Mouse (Mus musculus): ENCODE results near the gene Cd86. TPM values are rescaled to one million over a fixed set of nuclear protein-coding genes. Genes with fewer than 3 reads are reported as not detected.
A peak's percentile ranks its signal among the peaks of the same experiment; 100 is the strongest.

Cd86 gene
- polyA plus RNA-seq, 1 experiment, result 14.5 TPM

GRCm38 (mm10) chr16:36622320-36622719 is 43.6 kb downstream of the Cd86 start:
- WGBS, result 62% methylated on average over 3 of the region's 3 CpGs
- Histone ChIP-seq H3K4me1 (ENCODE audit: control insufficient read depth, insufficient read depth, low read length) (peaks cover 1% of the 10 kb centered on the region; the same call in 1 of the 2 replicates), H3K4me3 (replicated peaks; ENCODE audit: control insufficient read depth, low read depth, low read length) (no peak overlapping the region), H3K27ac (ENCODE audit: control insufficient read depth, insufficient read depth, low read depth, low read length, poor library complexity) (no peak overlapping the region)
- no peak for TF ChIP-seq CTCF (IDR thresholded peaks at IDR 0.05; ENCODE audit: control insufficient read depth, insufficient read depth, low read length)
- no peak for TF ChIP-seq POLR2A (IDR thresholded peaks at IDR 0.05; ENCODE audit: borderline replicate concordance, control insufficient read depth, low read depth, low read length)

GRCm38 (mm10) chr16:36621108-36621507 is 44.8 kb downstream of the Cd86 start:
- Histone ChIP-seq H3K4me1 (ENCODE audit: control insufficient read depth, insufficient read depth, low read length) (no peaks in the 10 kb centered on the region), H3K4me3 (replicated peaks; ENCODE audit: control insufficient read depth, low read depth, low read length) (no peak overlapping the region), H3K27ac (ENCODE audit: control insufficient read depth, insufficient read depth, low read depth, low read length, poor library complexity) (no peak overlapping the region)
- no peak for TF ChIP-seq POLR2A (IDR thresholded peaks at IDR 0.05; ENCODE audit: borderline replicate concordance, control insufficient read depth, low read depth, low read length)
- no peak for TF ChIP-seq CTCF (IDR thresholded peaks at IDR 0.05; ENCODE audit: control insufficient read depth, insufficient read depth, low read length)
- 38% methylated on average over 3 of the region's 3 CpGs for WGBS

- 77% methylated on average over 2 of the region's 2 CpGs for WGBS
- no peak for TF ChIP-seq POLR2A (IDR thresholded peaks at IDR 0.05; ENCODE audit: borderline replicate concordance, control insufficient read depth, low read depth, low read length)
- no peak for TF ChIP-seq CTCF (IDR thresholded peaks at IDR 0.05; ENCODE audit: control insufficient read depth, insufficient read depth, low read length)
- no peak overlapping the region for H3K4me3 ChIP-seq (replicated peaks; ENCODE audit: control insufficient read depth, low read depth, low read length)
- no peak overlapping the region for H3K27ac ChIP-seq (ENCODE audit: control insufficient read depth, insufficient read depth, low read depth, low read length, poor library complexity)
- no peaks in the 10 kb centered on the region for H3K4me1 ChIP-seq (ENCODE audit: control insufficient read depth, insufficient read depth, low read length)
Measured at GRCm38 (mm10) chr16:36613701-36614100, 52.2 kb downstream of the Cd86 start.

GRCm38 (mm10) chr16:36602632-36603031 is 63.2 kb downstream of the Cd86 start:
- Histone ChIP-seq H3K4me3 (replicated peaks; ENCODE audit: control insufficient read depth, low read depth, low read length) (no peak overlapping the region), H3K4me1 (ENCODE audit: control insufficient read depth, insufficient read depth, low read length) (no peaks in the 10 kb centered on the region), H3K27ac (ENCODE audit: control insufficient read depth, insufficient read depth, low read depth, low read length, poor library complexity) (no peak overlapping the region)
- 75% methylated on average over 3 of the region's 3 CpGs for WGBS
- TF ChIP-seq CTCF (IDR thresholded peaks at IDR 0.05; ENCODE audit: control insufficient read depth, insufficient read depth, low read length) (no peak), POLR2A (IDR thresholded peaks at IDR 0.05; ENCODE audit: borderline replicate concordance, control insufficient read depth, low read depth, low read length) (no peak)

GRCm38 (mm10) chr16:36598265-36598664 is 67.6 kb downstream of the Cd86 start:
- no peak for TF ChIP-seq POLR2A (IDR thresholded peaks at IDR 0.05; ENCODE audit: borderline replicate concordance, control insufficient read depth, low read depth, low read length)
- TF ChIP-seq CTCF (IDR thresholded peaks at IDR 0.05; ENCODE audit: control insufficient read depth, insufficient read depth, low read length), result no peak
- 13% methylated on average over 4 of the region's 4 CpGs for WGBS
- Histone ChIP-seq H3K4me3 (replicated peaks; ENCODE audit: control insufficient read depth, low read depth, low read length) (peak overlapping the region; percentile 2), H3K4me1 (ENCODE audit: control insufficient read depth, insufficient read depth, low read length) (no peaks in the 10 kb centered on the region; the same call in 1 of the 2 replicates), H3K27ac (ENCODE audit: control insufficient read depth, insufficient read depth, low read depth, low read length, poor library complexity) (no peak overlapping the region)

GRCm38 (mm10) chr16:36596671-36597410 is 69.0 kb downstream of the Cd86 start:
- no peak overlapping the region for H3K27ac ChIP-seq (ENCODE audit: control insufficient read depth, insufficient read depth, low read depth, low read length, poor library complexity)
- TF ChIP-seq POLR2A (IDR thresholded peaks at IDR 0.05; ENCODE audit: borderline replicate concordance, control insufficient read depth, low read depth, low read length) (no peak), CTCF (IDR thresholded peaks at IDR 0.05; ENCODE audit: control insufficient read depth, insufficient read depth, low read length) (no peak)
- WGBS, result 81% methylated on average over 10 of the region's 10 CpGs
- no peaks in the 10 kb centered on the region; the same call in 1 of the 2 replicates for H3K4me1 ChIP-seq (ENCODE audit: control insufficient read depth, insufficient read depth, low read length)
- H3K4me3 ChIP-seq (replicated peaks; ENCODE audit: control insufficient read depth, low read depth, low read length), result no peak overlapping the region

GRCm38 (mm10) chr16:36589898-36590297 is 76.0 kb downstream of the Cd86 start:
- WGBS, result 24% methylated on average over 1 of the region's 1 CpGs
- TF ChIP-seq POLR2A (IDR thresholded peaks at IDR 0.05; ENCODE audit: borderline replicate concordance, control insufficient read depth, low read depth, low read length) (no peak), CTCF (IDR thresholded peaks at IDR 0.05; ENCODE audit: control insufficient read depth, insufficient read depth, low read length) (no peak)
- Histone ChIP-seq H3K4me3 (replicated peaks; ENCODE audit: control insufficient read depth, low read depth, low read length) (no peak overlapping the region), H3K27ac (ENCODE audit: control insufficient read depth, insufficient read depth, low read depth, low read length, poor library complexity) (no peak overlapping the region), H3K4me1 (ENCODE audit: control insufficient read depth, insufficient read depth, low read length) (no peaks in the 10 kb centered on the region; the same call in 1 of the 2 replicates)

GRCm38 (mm10) chr16:36587971-36588370 is 77.9 kb downstream of the Cd86 start:
- WGBS, result 2% methylated on average over 4 of the region's 4 CpGs
- Histone ChIP-seq H3K4me1 (ENCODE audit: control insufficient read depth, insufficient read depth, low read length) (no peaks in the 10 kb centered on the region; the same call in 1 of the 2 replicates), H3K27ac (ENCODE audit: control insufficient read depth, insufficient read depth, low read depth, low read length, poor library complexity) (no peak overlapping the region), H3K4me3 (replicated peaks; ENCODE audit: control insufficient read depth, low read depth, low read length) (no peak overlapping the region)
- no peak for TF ChIP-seq POLR2A (IDR thresholded peaks at IDR 0.05; ENCODE audit: borderline replicate concordance, control insufficient read depth, low read depth, low read length)
- TF ChIP-seq CTCF (IDR thresholded peaks at IDR 0.05; ENCODE audit: control insufficient read depth, insufficient read depth, low read length), result no peak

Measured in bone marrow, adult 2 months (tissue).